Mouse (Mus musculus) ovary, adult 2 months (tissue): Measurements from ENCODE around the gene Kat2b. TPM values are rescaled to one million over a fixed set of nuclear protein-coding genes. Genes with fewer than 3 reads are reported as not detected.

ENCODE experiments used
- polyA plus RNA-seq: library from polyadenylated mRNA; depleted of rRNA; stranded (reverse); fragments of >200 nt; gene quantifications from 2 replicates; pipeline ENCODE4 v1.2.3, GENCODE M21; 2012; rRNA removed

Kat2b gene
- polyA plus RNA-seq: 10.9 and 23.5 TPM in 2 replicates

DNA sequence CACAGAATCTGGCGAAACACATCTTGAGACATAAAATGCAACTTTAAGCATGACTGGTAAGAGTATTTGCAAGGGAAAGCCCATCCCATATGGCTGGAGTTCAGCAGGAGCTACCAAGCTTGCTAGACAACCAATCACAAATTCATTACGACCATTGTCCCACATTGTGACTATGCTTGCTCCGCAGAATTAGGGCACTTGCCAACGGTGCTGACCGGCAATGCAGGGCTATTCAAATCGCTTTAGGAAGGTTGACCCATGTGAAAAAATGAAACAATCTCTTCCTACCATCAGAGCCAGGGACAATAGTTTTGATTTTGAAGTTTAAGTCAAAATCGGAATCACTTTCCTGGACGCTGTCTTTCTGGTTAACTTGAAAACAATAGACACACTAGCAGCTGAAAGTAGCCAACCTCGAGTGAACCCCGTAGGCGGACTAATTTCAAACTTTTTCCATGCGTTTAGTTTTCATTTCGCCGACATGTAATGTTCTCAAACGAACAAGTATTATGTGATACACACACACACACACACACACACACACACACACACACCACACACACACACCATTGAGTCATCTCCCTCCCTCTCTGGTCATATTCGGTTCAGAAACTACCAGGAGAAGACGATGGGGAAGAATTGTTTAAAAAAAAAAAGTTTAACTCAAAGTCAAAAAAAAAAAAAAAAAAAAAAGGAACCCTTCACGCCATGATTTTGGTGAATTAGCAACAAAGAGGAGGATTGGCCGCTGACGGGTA, at the start of gene Kat2b:
TSS of gene Kat2b (plus strand) at position 701 of the 758 bp plus-strand sequence.

DNA sequence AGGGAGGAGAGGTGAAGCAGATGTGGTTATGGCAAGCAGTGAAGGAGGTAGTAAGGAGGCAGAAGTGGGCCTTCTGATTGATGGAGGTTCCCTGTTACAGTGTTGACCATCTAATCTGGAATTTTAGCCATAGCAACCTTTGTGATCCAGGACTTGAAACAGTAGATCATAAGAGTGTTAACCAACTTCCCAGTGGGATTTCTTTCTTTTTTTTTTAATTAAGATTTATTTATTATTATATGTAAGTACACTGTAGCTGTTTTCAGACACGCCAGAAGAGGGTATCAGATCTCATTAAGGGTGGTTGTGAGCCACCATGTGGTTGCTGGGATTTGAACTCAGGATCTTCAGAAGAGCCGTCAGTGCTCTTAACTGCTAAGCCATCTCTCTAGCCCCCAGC, 27.3 kb upstream of the Kat2b start, which contains the start of gene Pp2d1:
TSS of gene Pp2d1 (minus strand) at position 101 of the 400 bp plus-strand sequence.

DNA sequence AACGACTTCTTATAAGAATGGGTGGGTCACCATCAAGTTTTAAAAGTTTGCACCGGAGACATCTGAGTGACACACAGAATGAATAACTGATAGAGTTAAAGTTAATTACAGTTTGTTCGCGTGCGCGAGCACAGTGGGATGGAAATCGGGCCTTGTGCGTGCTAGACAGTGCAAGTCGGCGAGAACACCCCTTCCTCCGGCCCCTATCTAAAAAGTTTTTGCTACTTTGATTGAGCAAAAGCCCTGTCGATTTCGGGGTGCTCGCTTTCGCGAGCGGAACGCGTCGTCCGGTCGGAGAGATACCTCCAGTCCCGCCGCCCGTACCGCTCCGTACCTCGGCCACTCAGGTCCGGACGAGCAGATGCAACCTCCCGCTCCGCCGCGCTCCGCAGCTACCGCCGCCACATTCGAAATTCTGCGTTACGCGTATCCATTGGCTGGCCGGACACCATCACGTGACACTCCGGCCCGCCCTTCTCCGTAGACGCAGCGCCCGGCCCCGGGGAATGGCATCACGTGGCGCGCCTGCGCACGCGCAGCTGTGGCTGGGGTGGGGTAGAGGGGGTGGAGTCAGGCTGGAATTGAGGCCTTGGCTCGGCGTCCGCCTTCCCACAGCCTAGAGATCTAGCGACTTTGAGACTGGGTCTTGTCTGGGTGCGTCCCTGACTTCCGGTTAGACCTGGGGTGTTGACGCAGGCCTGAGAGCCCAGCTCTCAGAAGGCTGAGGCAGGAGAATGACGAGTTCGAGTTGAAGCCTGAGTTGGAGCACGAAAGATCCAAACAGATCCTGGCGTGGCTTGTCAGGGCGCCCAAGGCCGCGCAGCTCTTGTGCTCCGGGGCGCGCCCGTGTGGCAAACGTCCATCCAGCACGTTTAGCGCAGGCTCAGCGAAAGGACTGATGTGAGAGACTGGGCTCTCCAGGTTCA, 122.5 kb downstream of the Kat2b start, which contains the start of gene Sgo1:
TSS of gene Sgo1 (minus strand) at position 457 of the 926 bp plus-strand sequence.

Other genes starting within 250 kb of the Kat2b start
- gene Efhb, start 103.5 kb upstream of the Kat2b start, polyA plus RNA-seq: 0.76 and 0.91 TPM in 2 replicates
- 3.6 and 4.8 TPM in 2 replicates for gene Rab5a, start 87.6 kb upstream of the Kat2b start, polyA plus RNA-seq
- not detected in 2 replicates for gene Pp2d1, start 27.4 kb upstream of the Kat2b start, polyA plus RNA-seq
- gene Sgo1, start 122.5 kb downstream of the Kat2b start, polyA plus RNA-seq: 0.64 and 0.74 TPM in 2 replicates